Mouse (Mus musculus): ENCODE results near the gene Tmem14c. TPM values are rescaled to one million over a fixed set of nuclear protein-coding genes. Genes with fewer than 3 reads are reported as not detected.

Gene Tmem14c
- total and polyA plus RNA-seq, 2 experiments from 2014 or later: 45.5 to 141 TPM

DNA sequence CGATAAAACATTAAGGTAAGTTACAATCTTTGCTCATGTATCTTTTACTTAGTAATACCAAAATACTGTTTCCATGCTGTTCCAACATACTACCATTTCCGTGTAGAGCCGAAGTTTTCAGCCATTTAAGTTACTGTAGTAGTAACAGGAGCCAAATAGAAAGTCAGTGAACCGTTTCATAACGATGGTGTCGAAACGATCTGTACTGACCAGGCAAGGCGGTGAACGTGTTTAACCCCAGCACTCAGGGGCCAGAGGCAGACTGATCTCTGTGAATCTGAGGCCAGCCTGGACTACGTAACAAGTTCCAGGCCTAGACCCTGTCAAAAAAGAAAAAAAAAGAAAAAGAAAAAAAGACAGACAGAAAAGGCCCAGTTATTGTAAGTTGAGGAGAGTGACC lies 7.8 kb upstream of the Tmem14c start:
- H3K36me3 ChIP-seq (ENCODE audit: insufficient read depth, low read length): peaks cover 62% of the 10 kb centered on the region
- ATAC-seq: no peak
- TF ChIP-seq CTCF (IDR thresholded peaks at IDR 0.05; ENCODE audit: low read depth): no peak
- no peak overlapping the region for H3K4me2 ChIP-seq (ENCODE audit: low read depth, low read length)
- DNase-seq (ENCODE audit: low spot score): no peak
- WGBS: 95% methylated on average over 10 of the region's 10 CpGs
- no peaks in the 10 kb centered on the region for H3K27me3 ChIP-seq (ENCODE audit: insufficient read depth, low read length)
- H3K9me3 ChIP-seq (ENCODE audit: low read length): no peaks in the 10 kb centered on the region
- no peaks in the 10 kb centered on the region for H3K4me1 ChIP-seq (ENCODE audit: insufficient read depth, low read length)
- H3K9ac ChIP-seq (replicated peaks; ENCODE audit: low read length): no peak overlapping the region
- no peak overlapping the region for H3K27ac ChIP-seq
- no peak overlapping the region for H3K4me3 ChIP-seq (ENCODE audit: low read length)

DNA sequence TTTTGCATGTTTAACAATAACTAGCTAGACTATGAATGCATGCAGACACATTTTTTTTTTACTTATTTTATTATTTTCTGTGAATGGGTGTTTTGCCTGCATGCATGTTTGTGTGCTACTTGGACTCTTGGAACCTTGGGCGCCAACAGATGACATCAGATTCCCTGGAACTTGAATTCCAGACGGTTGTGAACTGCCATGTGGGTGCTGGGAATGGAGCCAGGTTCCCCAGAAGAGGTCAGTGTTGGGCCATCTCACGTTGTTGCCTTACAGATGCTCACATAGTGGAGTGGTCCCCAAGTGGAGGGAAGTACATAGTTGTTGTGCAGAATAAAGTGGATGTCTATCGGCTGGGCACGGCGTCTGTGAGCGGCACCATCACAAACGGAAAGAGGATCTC lies 7.1 kb upstream of the Tmem14c start:
- DNase-seq (ENCODE audit: low spot score) (peak; percentile 8), ATAC-seq (no peak)
- no peaks in the 10 kb centered on the region for H3K27me3 ChIP-seq (ENCODE audit: insufficient read depth, low read length)
- no peaks in the 10 kb centered on the region for H3K9me3 ChIP-seq (ENCODE audit: low read length)
- H3K36me3 ChIP-seq (ENCODE audit: insufficient read depth, low read length): peaks cover 62% of the 10 kb centered on the region
- H3K4me3 ChIP-seq (ENCODE audit: low read length): no peak overlapping the region
- no peak overlapping the region for H3K4me2 ChIP-seq (ENCODE audit: low read depth, low read length)
- no peak for TF ChIP-seq CTCF (IDR thresholded peaks at IDR 0.05; ENCODE audit: low read depth)
- H3K9ac ChIP-seq (replicated peaks; ENCODE audit: low read length): no peak overlapping the region
- 80% methylated on average over 8 of the region's 8 CpGs for WGBS
- H3K27ac ChIP-seq: no peak overlapping the region
- no peaks in the 10 kb centered on the region for H3K4me1 ChIP-seq (ENCODE audit: insufficient read depth, low read length)

DNA sequence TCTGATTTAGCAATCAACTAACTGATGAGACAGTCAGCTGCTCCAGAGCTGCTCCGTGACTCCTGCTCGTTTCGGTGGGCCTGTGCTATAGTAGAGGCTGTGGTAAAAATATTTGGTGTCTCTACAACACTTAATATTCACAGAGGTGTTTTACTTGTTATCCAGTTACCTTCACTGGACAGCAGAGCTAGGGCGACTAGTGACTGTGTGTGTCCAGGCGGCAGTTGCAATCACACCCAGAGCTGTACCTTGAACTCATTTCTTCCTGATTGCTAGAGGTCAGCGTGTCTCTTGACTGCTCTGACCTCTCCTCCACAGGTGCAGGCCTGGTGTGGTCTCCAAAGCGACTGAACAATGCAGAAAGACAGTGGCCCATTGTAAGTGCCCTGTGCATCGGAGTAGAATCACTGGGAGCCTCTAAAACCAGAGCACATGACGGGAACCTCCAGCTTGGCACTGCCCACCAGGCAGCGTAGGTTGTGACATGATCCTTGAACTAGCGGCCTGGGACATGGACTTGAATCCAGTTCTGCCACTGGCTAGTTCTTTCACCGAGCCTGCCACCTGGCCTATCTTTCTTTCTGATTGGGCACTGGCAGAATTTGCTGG lies 809 bp downstream of the Tmem14c start:
- 25% methylated on average over 12 of the region's 12 CpGs for WGBS
- no peak for TF ChIP-seq CTCF (IDR thresholded peaks at IDR 0.05; ENCODE audit: low read depth)
- Histone ChIP-seq H3K9ac (replicated peaks; ENCODE audit: low read length) (peak overlapping the region; percentile 46), H3K9me3 (ENCODE audit: low read length) (no peaks in the 10 kb centered on the region), H3K4me1 (ENCODE audit: insufficient read depth, low read length) (peaks cover 14% of the 10 kb centered on the region), H3K4me3 (ENCODE audit: low read length) (peak overlapping the region; percentile 48), H3K27ac (peak overlapping the region; percentile 84), H3K36me3 (ENCODE audit: insufficient read depth, low read length) (peaks cover 13% of the 10 kb centered on the region; the same call in 1 of the 2 replicates), H3K27me3 (ENCODE audit: insufficient read depth, low read length) (no peaks in the 10 kb centered on the region), H3K4me2 (ENCODE audit: low read depth, low read length) (peak overlapping the region; percentile 71)
- DNase-seq (ENCODE audit: low spot score): no peak
- no peak for ATAC-seq

DNA sequence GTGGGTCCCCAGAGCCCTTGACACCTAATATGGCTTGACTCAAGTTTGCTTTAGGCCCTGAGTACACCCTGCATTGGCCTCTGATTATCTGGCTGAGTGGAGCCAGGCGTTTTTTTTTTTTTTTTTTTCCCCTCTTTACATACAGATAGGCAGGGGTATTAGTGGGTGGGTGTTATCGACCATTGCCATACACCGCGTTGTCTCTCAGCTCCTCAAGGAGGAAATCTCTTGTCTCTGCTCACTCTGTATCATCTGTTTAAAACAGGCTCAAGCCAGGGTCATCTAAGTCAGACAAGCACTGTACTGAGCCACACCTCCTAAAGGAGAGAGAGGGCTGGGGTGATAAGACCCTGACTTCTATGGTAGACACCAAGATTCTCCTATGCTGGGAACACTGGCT lies 1.7 kb downstream of the Tmem14c start:
- Histone ChIP-seq H3K36me3 (ENCODE audit: insufficient read depth, low read length) (peaks cover 4% of the 10 kb centered on the region; the same call in 1 of the 2 replicates), H3K27me3 (ENCODE audit: insufficient read depth, low read length) (no peaks in the 10 kb centered on the region), H3K9ac (replicated peaks; ENCODE audit: low read length) (0 out of 2 replicates have a peak overlapping the region, but pooled peaks have one; percentile 46), H3K4me1 (ENCODE audit: insufficient read depth, low read length) (peaks cover 14% of the 10 kb centered on the region), H3K9me3 (ENCODE audit: low read length) (no peaks in the 10 kb centered on the region), H3K27ac (no peak overlapping the region), H3K4me3 (ENCODE audit: low read length) (no peak overlapping the region), H3K4me2 (ENCODE audit: low read depth, low read length) (no peak overlapping the region)
- DNase-seq (ENCODE audit: low spot score) (no peak), ATAC-seq (no peak)
- 87% methylated on average over 4 of the region's 4 CpGs for WGBS
- TF ChIP-seq CTCF (IDR thresholded peaks at IDR 0.05; ENCODE audit: low read depth): no peak

DNA sequence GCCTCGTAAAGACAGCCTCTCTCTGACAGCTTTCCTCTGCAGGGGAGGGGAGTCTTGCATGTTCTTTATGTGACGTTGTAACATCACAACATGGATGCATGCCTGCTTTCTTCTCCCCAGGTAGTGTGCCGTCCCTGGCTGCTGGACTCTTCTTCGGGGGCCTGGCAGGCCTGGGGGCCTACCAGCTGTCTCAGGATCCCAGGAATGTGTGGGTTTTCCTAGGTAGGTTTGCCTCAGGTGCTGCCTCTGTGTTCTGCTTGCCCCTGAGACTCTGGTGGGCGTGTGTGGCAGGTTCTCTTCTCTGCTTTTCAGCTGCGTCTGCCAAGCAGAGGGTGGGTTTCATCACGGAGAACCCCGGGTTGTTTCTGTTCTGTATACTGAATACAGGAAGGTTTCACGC lies 2.1 kb downstream of the Tmem14c start:
- Histone ChIP-seq H3K27me3 (ENCODE audit: insufficient read depth, low read length) (no peaks in the 10 kb centered on the region), H3K27ac (no peak overlapping the region), H3K9me3 (ENCODE audit: low read length) (no peaks in the 10 kb centered on the region), H3K36me3 (ENCODE audit: insufficient read depth, low read length) (peaks cover 1% of the 10 kb centered on the region), H3K9ac (replicated peaks; ENCODE audit: low read length) (no peak overlapping the region), H3K4me2 (ENCODE audit: low read depth, low read length) (no peak overlapping the region), H3K4me1 (ENCODE audit: insufficient read depth, low read length) (peaks cover 14% of the 10 kb centered on the region), H3K4me3 (ENCODE audit: low read length) (no peak overlapping the region)
- WGBS: 93% methylated on average over 9 of the region's 9 CpGs
- no peak for TF ChIP-seq CTCF (IDR thresholded peaks at IDR 0.05; ENCODE audit: low read depth)
- ATAC-seq (no peak), DNase-seq (ENCODE audit: low spot score) (no peak)

DNA sequence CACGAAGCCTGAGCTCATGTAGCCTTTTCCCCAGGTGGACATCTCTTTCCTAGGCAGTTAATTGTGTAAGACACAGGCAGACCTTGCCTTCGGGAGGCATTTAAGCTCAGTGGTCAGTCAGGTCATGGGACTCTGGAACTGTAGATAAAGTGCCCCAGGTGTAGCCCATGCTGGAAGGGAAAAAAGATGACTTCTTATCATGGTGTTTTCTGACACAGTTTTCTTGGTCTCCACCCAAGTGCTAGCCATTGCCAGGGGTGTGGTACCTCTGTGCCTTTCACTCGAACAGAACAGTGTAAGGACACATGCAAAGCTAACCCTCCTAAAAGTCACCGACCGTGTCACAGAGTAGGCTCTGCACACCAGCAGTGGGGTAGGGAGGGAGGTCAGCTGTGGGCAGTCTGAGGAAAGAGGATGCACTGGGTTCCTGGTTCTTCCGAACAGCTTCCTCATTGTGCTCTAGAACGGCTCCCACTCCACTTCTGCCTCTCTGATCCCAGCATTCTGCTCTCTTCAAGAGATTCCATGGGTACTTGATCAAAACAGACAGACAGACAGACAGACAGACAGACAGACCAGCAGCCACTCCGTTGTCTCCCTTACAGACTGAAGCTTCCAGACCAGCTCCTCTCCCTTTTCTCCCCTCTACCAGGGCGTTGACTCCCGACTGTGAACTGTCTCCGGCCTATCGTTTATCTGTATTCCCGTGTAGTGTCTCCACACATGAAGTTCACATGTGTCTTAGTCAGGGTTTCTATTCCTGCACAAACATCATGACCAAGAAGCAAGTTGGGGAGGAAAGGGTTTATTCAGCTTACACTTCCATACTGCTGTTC lies 2.9 kb downstream of the Tmem14c start:
- TF ChIP-seq CTCF (IDR thresholded peaks at IDR 0.05; ENCODE audit: low read depth): no peak
- Histone ChIP-seq H3K4me1 (ENCODE audit: insufficient read depth, low read length) (peaks cover 14% of the 10 kb centered on the region), H3K9ac (replicated peaks; ENCODE audit: low read length) (no peak overlapping the region), H3K9me3 (ENCODE audit: low read length) (no peaks in the 10 kb centered on the region), H3K4me2 (ENCODE audit: low read depth, low read length) (no peak overlapping the region), H3K4me3 (ENCODE audit: low read length) (no peak overlapping the region), H3K36me3 (ENCODE audit: insufficient read depth, low read length) (peaks cover 3% of the 10 kb centered on the region), H3K27me3 (ENCODE audit: insufficient read depth, low read length) (no peaks in the 10 kb centered on the region), H3K27ac (no peak overlapping the region)
- 96% methylated on average over 13 of the region's 13 CpGs for WGBS
- DNase-seq (ENCODE audit: low spot score) (no peak), ATAC-seq (no peak)

DNA sequence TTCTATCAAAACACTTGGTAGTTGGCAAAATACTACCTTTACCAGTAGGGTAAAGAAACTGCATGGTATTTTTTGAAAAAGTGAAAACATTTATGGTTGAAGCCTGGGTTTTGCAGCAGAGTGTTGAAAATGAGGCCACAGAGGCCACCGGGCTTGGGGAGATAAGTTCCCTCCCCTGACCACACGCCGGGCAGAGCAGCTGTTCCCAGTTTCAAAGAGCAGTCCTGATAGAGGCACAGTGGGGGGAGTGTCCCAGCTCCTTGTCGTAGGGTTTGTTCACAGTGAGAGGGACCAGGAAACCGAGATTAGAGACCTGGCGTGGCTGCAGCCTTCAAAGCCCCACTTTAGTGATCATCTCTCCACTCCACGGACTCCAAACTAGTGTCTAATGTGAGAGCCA lies 4.4 kb downstream of the Tmem14c start:
- Histone ChIP-seq H3K4me2 (ENCODE audit: low read depth, low read length) (no peak overlapping the region), H3K36me3 (ENCODE audit: insufficient read depth, low read length) (peaks cover 3% of the 10 kb centered on the region), H3K9me3 (ENCODE audit: low read length) (no peaks in the 10 kb centered on the region), H3K27ac (no peak overlapping the region), H3K4me1 (ENCODE audit: insufficient read depth, low read length) (peaks cover 13% of the 10 kb centered on the region), H3K4me3 (ENCODE audit: low read length) (no peak overlapping the region), H3K9ac (replicated peaks; ENCODE audit: low read length) (no peak overlapping the region), H3K27me3 (ENCODE audit: insufficient read depth, low read length) (no peaks in the 10 kb centered on the region)
- 78% methylated on average over 7 of the region's 7 CpGs for WGBS
- DNase-seq (ENCODE audit: low spot score) (no peak), ATAC-seq (no peak)
- no peak for TF ChIP-seq CTCF (IDR thresholded peaks at IDR 0.05; ENCODE audit: low read depth)

Measured in hindbrain, postnatal 0 days (tissue).